Mouse (Mus musculus) granulocyte monocyte progenitor cell, adult 5-6 weeks (primary cell): ENCODE data around the gene Golm1. TPM values are rescaled to one million over a fixed set of nuclear protein-coding genes. Genes with fewer than 3 reads are reported as not detected.
"Not testable (repeated sequence)": the region's sequence is repeated elsewhere in the genome, so short reads cannot be mapped to it uniquely, and the experiment has no call there.

Experiments
- ATAC-seq: replicated peaks from 2 replicates; pipeline ENCODE4 v1.8.0; 2016; ENCODE audit warnings: mild to moderate bottlenecking, moderate TSS enrichment, inconsistent platforms; ENCODE audit not compliant: poor library complexity, severe bottlenecking
- total RNA-seq, 2 experiments: library from RNA; stranded (forward) in 1 of 2; stranded (reverse) in 1 of 2; fragments of 200-712, 200-1000 nt in 1 of 2; fragments of >200 nt in 1 of 2; fragmentation: Nextera tagmentation in 1 of 2; gene quantifications; 2 replicates each; pipeline ENCODE4 v1.2.3; 2014 to 2017

Golm1 gene
- total RNA-seq, 2 experiments from 2014 or later = 7.2 to 12.4 TPM

DNA sequence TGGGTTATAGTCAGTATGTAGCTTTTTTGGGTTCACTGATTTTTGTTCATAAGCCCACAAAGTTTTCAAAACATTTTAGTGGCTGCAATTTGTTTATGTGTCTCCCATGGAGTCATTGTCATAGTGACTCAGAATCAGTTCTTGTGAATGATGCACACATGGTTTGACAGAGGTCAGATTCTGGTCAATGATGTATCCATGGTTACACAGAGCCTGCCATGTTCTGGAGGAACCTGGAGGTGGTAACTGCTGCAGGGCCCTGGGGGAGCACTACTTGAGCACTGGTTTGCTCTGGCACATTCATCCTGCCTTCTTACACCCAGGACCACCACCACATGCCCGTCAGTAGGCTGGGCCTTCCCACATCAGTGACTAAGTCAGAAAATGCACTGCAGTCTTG is 71.1 kb downstream of the Golm1 start:
- ATAC-seq = no peak

DNA sequence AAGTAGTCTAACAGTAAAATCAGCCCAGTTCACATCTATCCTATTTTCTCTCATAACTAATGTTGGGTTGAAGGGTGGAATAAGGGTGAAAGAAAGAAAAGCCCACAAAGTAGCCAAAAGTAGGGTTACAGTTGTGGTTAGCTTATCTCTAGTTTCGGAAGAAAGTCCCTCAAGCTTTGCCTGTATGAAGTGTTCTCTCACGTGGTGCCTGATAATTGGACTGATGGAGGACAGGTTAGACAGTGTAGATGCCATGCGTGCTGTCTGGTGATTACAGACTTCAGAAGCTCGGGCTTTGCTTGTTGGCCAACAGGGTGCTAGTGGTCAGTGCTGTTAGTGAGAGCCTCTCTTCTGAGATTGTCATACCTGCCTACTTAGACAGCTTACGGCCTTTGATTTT is 72.5 kb downstream of the Golm1 start:
- ATAC-seq = no peak

DNA sequence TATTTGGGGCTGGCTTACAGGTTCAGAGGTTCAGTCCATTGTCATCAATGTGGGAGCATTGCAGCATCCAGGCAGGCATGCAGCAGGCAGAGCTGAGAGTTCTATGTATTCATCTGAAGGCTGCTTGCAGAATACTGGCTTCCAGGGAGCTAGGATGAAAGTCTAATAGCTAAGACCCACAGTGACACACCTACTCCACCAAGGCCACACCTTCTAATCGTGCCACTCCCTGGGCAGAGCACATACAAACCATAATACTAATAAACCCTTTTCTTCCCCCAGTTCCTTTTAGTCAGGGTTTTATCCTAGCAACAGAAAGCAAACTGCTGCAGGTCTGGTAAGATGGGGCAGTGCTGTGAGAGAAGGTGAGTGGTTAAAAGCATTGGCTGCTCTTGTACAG is 83.0 kb downstream of the Golm1 start:
- no peak for ATAC-seq

DNA sequence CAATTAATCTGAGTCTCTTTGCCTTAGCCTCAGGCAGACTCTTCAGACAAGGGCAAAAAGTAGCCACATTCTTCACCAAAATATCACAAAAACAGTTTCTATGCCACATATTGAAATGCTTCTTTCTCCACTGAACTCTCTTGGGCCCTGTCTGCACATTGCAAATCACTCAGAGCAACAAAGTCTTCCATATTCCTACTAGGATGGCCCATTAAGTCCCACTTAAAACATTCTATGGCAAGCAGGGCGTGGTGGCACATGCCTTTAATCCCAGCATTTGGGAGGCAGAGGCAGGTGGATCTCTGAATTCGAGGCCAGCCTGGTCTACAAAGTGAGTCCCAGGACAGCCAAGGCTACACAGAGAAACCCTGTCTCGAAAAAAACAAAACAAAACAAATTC is 83.6 kb downstream of the Golm1 start:
- not testable (repeated sequence) for ATAC-seq

DNA sequence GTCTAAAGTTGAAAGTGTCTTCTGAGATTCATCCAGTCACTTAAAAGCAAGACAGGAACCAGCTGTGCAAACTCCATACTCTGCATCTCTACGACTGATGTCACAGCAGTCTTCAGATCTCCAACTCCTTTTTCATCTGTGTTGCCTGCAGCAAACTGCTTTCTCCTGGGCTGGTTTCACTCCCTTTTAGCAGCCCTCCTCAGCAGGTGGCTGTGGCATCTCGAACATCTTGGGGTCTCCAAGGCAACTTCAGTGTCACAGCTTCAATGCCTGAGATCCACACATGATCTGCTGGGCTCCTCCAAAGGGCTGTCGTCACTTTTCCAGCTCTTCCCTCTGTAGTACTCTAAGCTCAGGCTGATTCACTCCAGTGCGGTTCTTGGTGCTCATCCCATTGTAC is 84.9 kb downstream of the Golm1 start:
- ATAC-seq = no peak

DNA sequence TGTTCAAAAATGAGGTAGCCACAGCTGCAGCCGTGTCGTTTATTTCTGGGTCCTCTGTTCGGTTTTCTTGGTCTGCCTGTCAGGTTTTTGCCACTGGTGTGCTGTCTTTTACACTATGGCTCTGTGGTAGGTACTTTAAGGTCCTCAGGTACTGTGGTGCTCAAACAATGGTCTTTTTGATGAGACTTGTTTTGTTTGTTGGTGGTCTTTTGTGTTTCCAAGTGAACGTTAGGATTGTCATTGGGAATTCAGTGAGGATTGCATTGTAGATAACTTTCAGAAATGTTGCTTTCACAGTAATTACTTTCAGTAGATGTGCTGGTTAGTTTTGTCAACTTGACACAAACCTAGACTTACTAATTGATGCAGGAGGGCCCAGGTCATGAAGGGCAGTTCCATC is 85.9 kb downstream of the Golm1 start:
- ATAC-seq = no peak

DNA sequence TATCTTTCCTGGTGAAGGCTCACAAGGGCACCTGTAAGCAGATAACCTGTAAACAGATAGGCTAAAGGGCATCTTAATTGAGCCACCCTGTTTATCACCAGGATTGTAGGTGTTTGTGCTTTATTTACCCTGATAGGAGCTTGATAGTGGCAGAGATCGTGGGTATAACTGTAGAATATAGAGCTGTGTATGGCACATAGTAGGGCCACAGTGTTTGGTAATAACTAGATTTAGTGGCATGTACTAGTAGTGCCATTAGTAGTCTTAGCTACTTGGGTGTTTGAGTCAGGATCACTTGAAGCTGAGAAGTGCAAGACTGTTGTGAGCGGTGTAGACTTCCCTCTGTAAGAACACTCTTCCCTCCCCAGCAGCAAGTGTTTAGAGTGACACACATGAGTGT is 88.4 kb downstream of the Golm1 start:
- no peak for ATAC-seq

DNA sequence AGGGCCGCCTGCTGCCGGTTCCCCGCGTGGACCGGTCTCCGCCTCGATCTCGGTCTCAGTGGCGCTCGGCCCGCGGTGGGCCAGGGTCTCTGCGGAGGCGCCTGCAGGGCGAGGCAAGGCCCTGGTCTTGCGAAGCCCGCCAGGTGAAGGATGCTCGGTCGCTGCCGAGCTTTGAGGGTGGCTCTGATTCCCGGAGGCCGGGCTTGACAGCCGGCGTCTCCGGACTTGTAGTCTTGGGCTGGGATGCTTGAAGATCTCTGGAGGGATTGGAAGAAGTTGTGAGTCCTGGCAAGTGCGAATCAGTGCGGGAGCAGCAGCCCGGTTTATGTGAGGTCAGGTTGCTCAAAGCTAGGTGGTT is 90.0 kb downstream of the Golm1 start:
- ATAC-seq = peak; percentile 12

DNA sequence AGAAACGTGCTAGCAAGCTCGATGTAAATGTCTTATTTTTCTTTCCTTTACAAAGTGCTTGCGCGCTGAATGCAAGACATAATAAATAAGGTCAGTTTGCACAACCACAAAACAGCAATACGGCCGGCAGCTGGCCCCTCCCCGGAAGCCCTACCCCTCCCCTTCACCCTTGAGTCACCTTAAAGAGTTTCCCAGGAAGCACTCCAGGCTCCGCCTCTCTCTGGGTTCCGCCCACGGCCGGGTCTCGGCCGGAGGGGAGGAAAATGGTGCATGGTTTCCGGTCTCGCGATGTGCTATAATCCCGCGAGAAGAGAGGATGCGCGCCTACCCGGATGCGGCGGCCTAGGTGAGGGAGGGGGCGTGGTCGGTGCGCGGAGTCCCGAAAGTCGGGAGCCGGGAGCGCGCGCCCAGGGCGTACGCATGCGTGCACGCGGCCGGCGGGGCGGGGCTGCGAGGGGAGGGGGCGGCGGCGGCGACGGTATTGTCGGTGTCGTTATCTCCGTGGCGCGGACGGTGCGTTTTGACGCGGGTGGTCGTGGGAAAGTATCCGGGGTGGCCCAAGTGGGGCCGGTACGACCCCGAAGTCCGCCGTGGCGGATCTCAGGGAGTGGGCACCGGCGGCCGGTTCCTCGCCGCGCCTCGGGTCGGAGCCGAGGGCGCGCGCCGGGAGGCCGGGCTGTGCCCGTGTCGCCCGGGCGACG is 90.5 kb downstream of the Golm1 start, which contains the start of the genes Agtpbp1 and Naa35:
Gene Agtpbp1 (minus strand): TSS at position 281 of the 701 bp plus-strand sequence.
Gene Naa35 (plus strand): TSS at position 313 of the 701 bp plus-strand sequence.
- ATAC-seq = peak; percentile 97

Other genes with a start within 250 kb of the Golm1 start
- 31.0 and 68.9 TPM in 2 replicates for gene Agtpbp1, start 90.6 kb downstream of the Golm1 start, total RNA-seq (2014; fragmentation: Nextera tagmentation)
- gene Agtpbp1, start 90.6 kb downstream of the Golm1 start, total RNA-seq (2017) = 56.4 and 67.5 TPM in 2 replicates
- gene Naa35, start 90.6 kb downstream of the Golm1 start, total RNA-seq (2014; fragmentation: Nextera tagmentation) = 76.3 and 98.6 TPM in 2 replicates
- 29.1 and 53.0 TPM in 2 replicates for gene Naa35, start 90.6 kb downstream of the Golm1 start, total RNA-seq (2017)
- not detected in 2 replicates for gene 4921517D22Rik, start 18.3 kb upstream of the Golm1 start, total RNA-seq (2014; fragmentation: Nextera tagmentation)
- not detected in 2 replicates for gene 4921517D22Rik, start 18.3 kb upstream of the Golm1 start, total RNA-seq (2017)
- gene Spata31d1a, start 34.5 kb upstream of the Golm1 start, total RNA-seq (2014; fragmentation: Nextera tagmentation) = not detected in 2 replicates
- gene Spata31d1a, start 34.5 kb upstream of the Golm1 start, total RNA-seq (2017) = not detected in 2 replicates
- gene Spata31d1b, start 36.5 kb upstream of the Golm1 start, total RNA-seq (2014; fragmentation: Nextera tagmentation) = not detected in 2 replicates
- not detected in 2 replicates for gene Spata31d1b, start 36.5 kb upstream of the Golm1 start, total RNA-seq (2017)
- gene Spata31d1d, start 55.9 kb upstream of the Golm1 start, total RNA-seq (2014; fragmentation: Nextera tagmentation) = not detected in 2 replicates
- not detected in 2 replicates for gene Spata31d1d, start 55.9 kb upstream of the Golm1 start, total RNA-seq (2017)
- gene 1700014D04Rik, start 70.9 kb upstream of the Golm1 start, total RNA-seq (2014; fragmentation: Nextera tagmentation) = not detected in 2 replicates
- gene 1700014D04Rik, start 70.9 kb upstream of the Golm1 start, total RNA-seq (2017) = not detected in 2 replicates
- gene Isca1, start 94.0 kb upstream of the Golm1 start, total RNA-seq (2014; fragmentation: Nextera tagmentation) = 47.4 and 55.1 TPM in 2 replicates
- gene Isca1, start 94.0 kb upstream of the Golm1 start, total RNA-seq (2017) = 23.4 and 25.8 TPM in 2 replicates
- gene Gm49354, start 106.4 kb upstream of the Golm1 start, total RNA-seq (2014; fragmentation: Nextera tagmentation) = not detected in 2 replicates
- not detected in 2 replicates for gene Gm49354, start 106.4 kb upstream of the Golm1 start, total RNA-seq (2017)
- 63.9 and 77.9 TPM in 2 replicates for gene Tut7, start 147.3 kb upstream of the Golm1 start, total RNA-seq (2014; fragmentation: Nextera tagmentation)
- gene Tut7, start 147.3 kb upstream of the Golm1 start, total RNA-seq (2017) = 114 and 117 TPM in 2 replicates